Mouse (Mus musculus): Measurements from ENCODE around the gene Piezo1. TPM values are rescaled to one million over a fixed set of nuclear protein-coding genes. Genes with fewer than 3 reads are reported as not detected.
A peak's percentile ranks its signal among the peaks of the same experiment; 100 is the strongest.

Piezo1 gene
- polyA plus RNA-seq, 1 experiment: 96.7 TPM

GRCm38 (mm10) chr8:122442781-122443180, 108.3 kb downstream of the Piezo1 start:
- no peak for DNase-seq (ENCODE audit: low read depth in 1 of 2, low spot score in 2 of 2)
- no peaks in the 10 kb centered on the region for H3K27me3 ChIP-seq (ENCODE audit: control insufficient read depth, insufficient read depth, low read length)
- H3K4me1 ChIP-seq (ENCODE audit: control insufficient read depth, insufficient read depth, insufficient read length): peaks cover 13% of the 10 kb centered on the region
- H3K4me3 ChIP-seq (ENCODE audit: extremely low read depth, insufficient read depth, insufficient read length): peak overlapping the region; percentile 76
- TF ChIP-seq POLR2A (IDR thresholded peaks at IDR 0.05; ENCODE audit: low read depth, low read length) (no peak), CTCF (IDR thresholded peaks at IDR 0.05; ENCODE audit: extremely low read depth, insufficient read depth, insufficient read length, insufficient replicate concordance) (no peak)
- H3K27ac ChIP-seq (ENCODE audit: insufficient read depth, low read length): no peak overlapping the region
- H3K36me3 ChIP-seq (ENCODE audit: control insufficient read depth, insufficient read depth, low read length): no peaks in the 10 kb centered on the region; the same call in 1 of the 2 replicates
- 2% methylated on average over 12 of the region's 12 CpGs for WGBS

- Histone ChIP-seq H3K36me3 (ENCODE audit: control insufficient read depth, insufficient read depth, low read length) (no peaks in the 10 kb centered on the region; the same call in 1 of the 2 replicates), H3K27me3 (ENCODE audit: control insufficient read depth, insufficient read depth, low read length) (no peaks in the 10 kb centered on the region), H3K4me3 (ENCODE audit: extremely low read depth, insufficient read depth, insufficient read length) (peak overlapping the region; percentile 76; the same call in 1 of the 2 replicates), H3K4me1 (ENCODE audit: control insufficient read depth, insufficient read depth, insufficient read length) (peaks cover 17% of the 10 kb centered on the region), H3K27ac (ENCODE audit: insufficient read depth, low read length) (no peak overlapping the region)
- TF ChIP-seq POLR2A (IDR thresholded peaks at IDR 0.05; ENCODE audit: low read depth, low read length): no peak
- TF ChIP-seq CTCF (IDR thresholded peaks at IDR 0.05; ENCODE audit: extremely low read depth, insufficient read depth, insufficient read length, insufficient replicate concordance): no peak
- no peak for DNase-seq (ENCODE audit: low read depth in 1 of 2, low spot score in 2 of 2)
- WGBS: 56% methylated on average over 7 of the region's 7 CpGs
Observed at GRCm38 (mm10) chr8:122442356-122442755, 108.8 kb downstream of the Piezo1 start.

- Histone ChIP-seq H3K4me1 (ENCODE audit: control insufficient read depth, insufficient read depth, insufficient read length) (peaks cover 23% of the 10 kb centered on the region), H3K36me3 (ENCODE audit: control insufficient read depth, insufficient read depth, low read length) (no peaks in the 10 kb centered on the region; the same call in 1 of the 2 replicates), H3K4me3 (ENCODE audit: extremely low read depth, insufficient read depth, insufficient read length) (no peak overlapping the region), H3K27me3 (ENCODE audit: control insufficient read depth, insufficient read depth, low read length) (no peaks in the 10 kb centered on the region), H3K27ac (ENCODE audit: insufficient read depth, low read length) (no peak overlapping the region)
- DNase-seq (ENCODE audit: low read depth in 1 of 2, low spot score in 2 of 2): no peak
- 91% methylated on average over 1 of the region's 1 CpGs for WGBS
- no peak for TF ChIP-seq CTCF (IDR thresholded peaks at IDR 0.05; ENCODE audit: extremely low read depth, insufficient read depth, insufficient read length, insufficient replicate concordance)
- no peak for TF ChIP-seq POLR2A (IDR thresholded peaks at IDR 0.05; ENCODE audit: low read depth, low read length)
Observed at GRCm38 (mm10) chr8:122441326-122441725, 109.8 kb downstream of the Piezo1 start.

- Histone ChIP-seq H3K27ac (ENCODE audit: insufficient read depth, low read length) (no peak overlapping the region), H3K36me3 (ENCODE audit: control insufficient read depth, insufficient read depth, low read length) (no peaks in the 10 kb centered on the region; the same call in 1 of the 2 replicates), H3K4me1 (ENCODE audit: control insufficient read depth, insufficient read depth, insufficient read length) (peaks cover 21% of the 10 kb centered on the region), H3K4me3 (ENCODE audit: extremely low read depth, insufficient read depth, insufficient read length) (no peak overlapping the region), H3K27me3 (ENCODE audit: control insufficient read depth, insufficient read depth, low read length) (no peaks in the 10 kb centered on the region)
- TF ChIP-seq CTCF (IDR thresholded peaks at IDR 0.05; ENCODE audit: extremely low read depth, insufficient read depth, insufficient read length, insufficient replicate concordance) (no peak), POLR2A (IDR thresholded peaks at IDR 0.05; ENCODE audit: low read depth, low read length) (no peak)
- WGBS: 92% methylated on average over 16 of the region's 16 CpGs
- no peak for DNase-seq (ENCODE audit: low read depth in 1 of 2, low spot score in 2 of 2)
Observed at GRCm38 (mm10) chr8:122439336-122439735, 111.8 kb downstream of the Piezo1 start.

GRCm38 (mm10) chr8:122437708-122438331, 113.3 kb downstream of the Piezo1 start:
- no peaks in the 10 kb centered on the region; the same call in 1 of the 2 replicates for H3K36me3 ChIP-seq (ENCODE audit: control insufficient read depth, insufficient read depth, low read length)
- peak overlapping the region; percentile 56 for H3K4me3 ChIP-seq (ENCODE audit: extremely low read depth, insufficient read depth, insufficient read length)
- no peak for DNase-seq (ENCODE audit: low read depth in 1 of 2, low spot score in 2 of 2)
- H3K4me1 ChIP-seq (ENCODE audit: control insufficient read depth, insufficient read depth, insufficient read length): peaks cover 24% of the 10 kb centered on the region
- peak overlapping the region; percentile 89 for H3K27ac ChIP-seq (ENCODE audit: insufficient read depth, low read length)
- H3K27me3 ChIP-seq (ENCODE audit: control insufficient read depth, insufficient read depth, low read length): no peaks in the 10 kb centered on the region
- 63% methylated on average over 13 of the region's 13 CpGs for WGBS
- no peak for TF ChIP-seq POLR2A (IDR thresholded peaks at IDR 0.05; ENCODE audit: low read depth, low read length)
- no peak for TF ChIP-seq CTCF (IDR thresholded peaks at IDR 0.05; ENCODE audit: extremely low read depth, insufficient read depth, insufficient read length, insufficient replicate concordance)

GRCm38 (mm10) chr8:122436586-122437125, 114.5 kb downstream of the Piezo1 start:
- no peaks in the 10 kb centered on the region; the same call in 1 of the 2 replicates for H3K36me3 ChIP-seq (ENCODE audit: control insufficient read depth, insufficient read depth, low read length)
- DNase-seq (ENCODE audit: low read depth in 1 of 2, low spot score in 2 of 2): no peak
- no peak for TF ChIP-seq POLR2A (IDR thresholded peaks at IDR 0.05; ENCODE audit: low read depth, low read length)
- no peak for TF ChIP-seq CTCF (IDR thresholded peaks at IDR 0.05; ENCODE audit: extremely low read depth, insufficient read depth, insufficient read length, insufficient replicate concordance)
- no peaks in the 10 kb centered on the region for H3K27me3 ChIP-seq (ENCODE audit: control insufficient read depth, insufficient read depth, low read length)
- peak overlapping the region; percentile 18; the same call in 1 of the 2 replicates for H3K27ac ChIP-seq (ENCODE audit: insufficient read depth, low read length)
- WGBS: 82% methylated on average over 20 of the region's 20 CpGs
- no peak overlapping the region for H3K4me3 ChIP-seq (ENCODE audit: extremely low read depth, insufficient read depth, insufficient read length)
- H3K4me1 ChIP-seq (ENCODE audit: control insufficient read depth, insufficient read depth, insufficient read length): peaks cover 21% of the 10 kb centered on the region

GRCm38 (mm10) chr8:122436146-122436545, 115.0 kb downstream of the Piezo1 start:
- no peak for TF ChIP-seq CTCF (IDR thresholded peaks at IDR 0.05; ENCODE audit: extremely low read depth, insufficient read depth, insufficient read length, insufficient replicate concordance)
- no peak for TF ChIP-seq POLR2A (IDR thresholded peaks at IDR 0.05; ENCODE audit: low read depth, low read length)
- Histone ChIP-seq H3K27ac (ENCODE audit: insufficient read depth, low read length) (no peak overlapping the region), H3K4me1 (ENCODE audit: control insufficient read depth, insufficient read depth, insufficient read length) (peaks cover 21% of the 10 kb centered on the region), H3K36me3 (ENCODE audit: control insufficient read depth, insufficient read depth, low read length) (no peaks in the 10 kb centered on the region; the same call in 1 of the 2 replicates), H3K27me3 (ENCODE audit: control insufficient read depth, insufficient read depth, low read length) (no peaks in the 10 kb centered on the region), H3K4me3 (ENCODE audit: extremely low read depth, insufficient read depth, insufficient read length) (no peak overlapping the region)
- no peak for DNase-seq (ENCODE audit: low read depth in 1 of 2, low spot score in 2 of 2)
- WGBS: 54% methylated on average over 9 of the region's 9 CpGs

All from spleen, adult 2 months (tissue).